Mouse (Mus musculus): ENCODE results near the gene Erg. TPM values are rescaled to one million over a fixed set of nuclear protein-coding genes. Genes with fewer than 3 reads are reported as not detected.

The Erg gene
- total and polyA plus RNA-seq, 3 experiments = 13.8 to 18.3 (median 14.0) TPM

DNA sequence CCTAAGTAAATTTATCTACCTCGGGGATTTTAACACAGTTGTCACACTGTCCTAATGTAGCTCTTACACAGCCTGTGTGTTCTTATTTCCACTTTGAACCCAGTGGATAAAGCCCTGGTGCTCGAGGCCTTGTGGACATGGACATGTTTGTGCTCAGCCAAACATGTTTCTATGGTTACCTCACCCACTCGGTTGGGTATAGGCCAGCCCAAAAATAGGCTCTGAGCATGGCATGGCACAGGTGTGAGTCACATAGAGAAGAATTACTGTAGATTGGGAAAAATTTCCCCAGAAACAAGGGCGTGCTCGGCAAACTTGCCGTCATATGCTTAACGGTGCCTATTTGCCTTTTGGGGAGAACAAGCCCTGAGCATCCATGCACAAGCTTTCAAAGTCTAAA, 146.1 kb downstream of the Erg start:
- DNase-seq = peak; percentile 80

- DNase-seq = peak; percentile 20
Measured at GRCm38 (mm10) chr16:95439794-95440193, 146.6 kb downstream of the Erg start.

DNA sequence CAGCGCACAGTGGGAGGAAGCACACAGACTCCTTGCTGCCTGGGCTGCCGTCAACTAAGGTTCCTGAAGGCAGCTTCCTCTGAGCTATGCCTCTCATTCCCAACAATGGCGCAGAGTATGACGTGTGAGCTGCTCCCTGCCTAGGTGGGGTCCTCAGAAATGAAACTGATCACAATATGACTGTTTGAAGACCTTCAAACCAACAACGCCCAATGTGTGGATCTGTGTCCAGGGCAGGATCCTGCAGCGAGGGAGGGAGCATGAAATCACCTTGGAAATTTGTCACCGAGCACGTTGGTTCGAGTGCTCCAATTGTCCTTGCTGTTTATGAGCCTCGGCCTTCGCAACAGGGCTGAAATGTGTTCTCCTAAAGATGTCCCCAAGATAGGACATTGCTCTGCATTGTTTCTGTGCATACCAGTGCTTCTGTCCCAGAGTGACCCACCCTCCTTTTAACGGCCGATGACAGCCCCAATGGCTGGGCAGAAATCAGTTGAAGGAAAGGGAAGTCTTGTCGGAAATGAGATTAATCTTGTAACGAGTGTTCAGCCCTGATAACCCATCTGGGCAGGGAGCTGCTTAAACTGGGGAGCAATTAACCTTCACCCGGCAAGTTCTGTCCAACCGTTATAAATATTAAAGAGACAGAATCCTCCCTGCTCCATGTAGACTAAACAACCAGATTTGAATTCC, 147.4 kb downstream of the Erg start:
- peak; percentile 63 for DNase-seq

- peak; percentile 73 for DNase-seq
Measured at GRCm38 (mm10) chr16:95436611-95437010, 149.8 kb downstream of the Erg start.

DNA sequence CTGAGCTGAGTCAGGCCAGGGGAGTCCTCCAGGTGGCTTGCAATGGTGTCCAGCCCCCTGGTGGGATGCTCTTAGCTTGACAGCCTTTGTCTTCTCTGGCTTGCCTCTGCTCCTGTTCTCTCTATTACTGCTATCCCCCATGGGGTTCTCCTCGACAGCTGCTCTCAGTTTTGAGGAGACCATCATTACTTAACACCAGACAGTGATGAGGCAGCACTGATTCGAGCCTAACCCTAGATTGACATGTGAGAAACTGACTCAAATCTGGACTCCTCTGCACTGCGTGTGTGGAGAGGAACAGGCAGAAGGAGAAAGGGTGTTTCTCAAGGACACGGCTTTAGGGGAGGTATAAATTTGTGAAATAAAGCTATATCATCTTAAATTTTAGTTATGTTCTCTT, 150.3 kb downstream of the Erg start:
- no peak for DNase-seq

DNA sequence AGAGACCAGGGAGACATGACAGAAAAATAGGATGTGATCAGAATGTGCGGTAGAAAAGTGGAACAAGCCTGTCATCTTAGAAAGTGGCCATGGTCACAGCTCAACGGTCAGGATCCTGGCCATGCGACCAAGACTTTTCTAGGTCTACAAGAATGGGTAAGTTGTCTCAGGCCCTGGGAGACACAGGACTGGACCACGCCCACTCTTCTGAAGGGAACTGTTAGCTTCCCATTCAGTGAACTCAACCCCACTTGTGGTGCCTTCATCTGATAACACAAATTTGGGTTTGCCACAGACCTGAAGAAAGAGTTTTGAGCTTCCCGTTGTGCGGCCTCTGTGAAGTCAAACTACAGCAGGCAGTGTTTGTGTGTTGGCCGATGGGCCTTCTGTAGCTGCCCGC, 152.0 kb downstream of the Erg start:
- DNase-seq = no peak

GRCm38 (mm10) chr16:95432540-95432971, 153.8 kb downstream of the Erg start:
- no peak for DNase-seq

- no peak for DNase-seq
Measured at GRCm38 (mm10) chr16:95429851-95430250, 156.5 kb downstream of the Erg start.

DNA sequence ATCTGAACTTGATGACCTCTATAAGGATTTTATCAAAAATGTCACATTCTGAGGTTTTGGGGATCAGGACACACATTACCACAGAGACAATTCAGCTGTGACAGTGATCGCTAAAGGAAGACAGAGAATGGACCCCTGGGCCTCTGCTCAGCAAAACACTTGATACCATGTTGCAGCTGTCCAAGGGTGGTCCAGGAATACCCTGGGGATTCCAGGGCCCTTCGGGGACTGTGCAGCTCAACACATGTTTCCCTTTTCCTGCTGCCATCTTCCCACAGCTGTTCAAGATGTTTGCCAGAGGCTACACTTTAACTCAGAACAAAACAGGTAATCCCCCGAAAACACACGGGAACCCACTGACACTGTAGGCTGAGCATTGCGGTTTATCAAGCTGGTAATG, 158.2 kb downstream of the Erg start:
- DNase-seq = no peak

DNA sequence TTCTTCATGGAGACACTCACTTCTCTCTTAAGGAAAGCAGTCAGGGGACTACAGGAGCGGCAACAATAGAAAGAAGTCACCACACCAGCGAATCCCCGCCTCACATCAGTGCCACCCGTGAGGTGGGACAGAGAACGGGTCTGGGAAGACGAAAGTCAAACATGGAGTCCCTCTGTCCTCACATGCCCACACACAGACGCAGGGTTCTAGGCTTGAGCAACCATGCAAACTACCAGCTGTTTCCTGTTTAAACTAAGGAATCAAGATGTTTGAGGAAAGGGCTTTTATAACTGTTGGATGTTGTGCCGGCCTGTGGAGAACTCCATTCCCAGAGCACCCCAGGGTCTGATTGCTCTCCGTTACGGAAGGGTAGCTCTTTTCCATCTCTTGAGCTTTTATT, 158.9 kb downstream of the Erg start:
- no peak for DNase-seq

- no peak for DNase-seq
Measured at GRCm38 (mm10) chr16:95422658-95423073, 163.7 kb downstream of the Erg start.

- DNase-seq = no peak
Measured at GRCm38 (mm10) chr16:95421235-95421886, 165.0 kb downstream of the Erg start.

- no peak for DNase-seq
Measured at GRCm38 (mm10) chr16:95415921-95416320, 170.5 kb downstream of the Erg start.

DNA sequence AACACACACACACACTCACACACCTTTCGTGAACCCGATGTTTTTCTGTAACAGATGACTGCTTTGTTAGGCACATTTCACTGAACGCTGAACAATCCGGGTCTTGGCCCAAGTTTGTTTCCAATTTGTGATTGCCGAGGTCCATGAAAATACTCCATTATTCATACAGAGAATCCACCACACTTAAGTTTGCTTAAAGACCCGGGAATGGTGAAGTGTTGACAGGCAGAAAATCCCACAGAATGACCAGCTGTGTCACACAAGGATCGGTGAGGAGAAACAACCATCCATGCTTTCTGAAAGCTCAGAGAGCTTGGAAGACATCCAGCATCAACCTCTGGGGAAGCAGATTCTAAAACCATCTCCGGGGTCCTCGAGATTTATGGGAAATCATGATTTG, 171.0 kb downstream of the Erg start:
- DNase-seq = no peak

GRCm38 (mm10) chr16:95413401-95413959, 172.9 kb downstream of the Erg start:
- no peak for DNase-seq

DNA sequence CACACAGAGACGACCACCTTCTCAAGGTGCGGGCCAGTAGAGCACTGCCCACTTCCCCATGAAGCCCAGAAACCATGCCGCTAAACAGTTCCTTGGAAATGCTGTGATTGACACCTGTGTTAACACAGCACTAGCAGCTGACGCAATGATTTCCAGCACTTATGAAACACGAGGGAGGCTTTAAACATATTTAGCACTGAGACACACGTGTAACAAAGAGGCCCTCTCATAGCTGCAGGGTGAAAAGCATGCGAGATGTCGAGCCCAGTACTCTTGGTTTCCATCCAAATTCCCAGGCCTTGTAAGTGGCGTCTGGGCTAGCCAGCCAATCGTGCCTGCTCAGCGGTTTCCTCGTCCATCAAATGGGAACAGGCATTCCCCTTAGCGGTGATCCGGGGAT, 178.3 kb downstream of the Erg start:
- no peak for DNase-seq

GRCm38 (mm10) chr16:95405496-95405895, 180.9 kb downstream of the Erg start:
- no peak for DNase-seq

GRCm38 (mm10) chr16:95403453-95403852, 182.9 kb downstream of the Erg start:
- DNase-seq = peak; percentile 33

DNA sequence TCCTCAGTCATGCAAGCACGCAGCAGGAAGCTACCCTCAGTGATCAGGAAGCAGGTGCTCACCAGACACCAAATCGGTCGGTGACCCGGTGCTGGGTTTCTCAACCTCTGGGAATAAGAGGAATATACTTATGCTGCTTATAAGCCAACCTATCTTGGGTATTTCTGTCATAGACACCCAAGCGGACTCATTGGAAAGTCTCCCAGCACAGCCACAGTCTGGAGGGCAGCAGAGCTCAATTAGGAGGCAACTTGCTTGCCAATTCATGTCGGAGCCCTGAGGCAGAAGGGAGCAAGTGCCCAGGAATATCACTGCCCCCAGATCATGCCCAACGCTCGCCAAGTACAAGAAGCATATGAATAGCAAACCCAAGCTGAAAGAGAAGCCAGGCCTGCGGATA, 184.5 kb downstream of the Erg start:
- no peak for DNase-seq

- DNase-seq = no peak
Measured at GRCm38 (mm10) chr16:95398761-95399343, 187.5 kb downstream of the Erg start.

GRCm38 (mm10) chr16:95390787-95391186, 195.6 kb downstream of the Erg start:
- no peak for DNase-seq

DNA sequence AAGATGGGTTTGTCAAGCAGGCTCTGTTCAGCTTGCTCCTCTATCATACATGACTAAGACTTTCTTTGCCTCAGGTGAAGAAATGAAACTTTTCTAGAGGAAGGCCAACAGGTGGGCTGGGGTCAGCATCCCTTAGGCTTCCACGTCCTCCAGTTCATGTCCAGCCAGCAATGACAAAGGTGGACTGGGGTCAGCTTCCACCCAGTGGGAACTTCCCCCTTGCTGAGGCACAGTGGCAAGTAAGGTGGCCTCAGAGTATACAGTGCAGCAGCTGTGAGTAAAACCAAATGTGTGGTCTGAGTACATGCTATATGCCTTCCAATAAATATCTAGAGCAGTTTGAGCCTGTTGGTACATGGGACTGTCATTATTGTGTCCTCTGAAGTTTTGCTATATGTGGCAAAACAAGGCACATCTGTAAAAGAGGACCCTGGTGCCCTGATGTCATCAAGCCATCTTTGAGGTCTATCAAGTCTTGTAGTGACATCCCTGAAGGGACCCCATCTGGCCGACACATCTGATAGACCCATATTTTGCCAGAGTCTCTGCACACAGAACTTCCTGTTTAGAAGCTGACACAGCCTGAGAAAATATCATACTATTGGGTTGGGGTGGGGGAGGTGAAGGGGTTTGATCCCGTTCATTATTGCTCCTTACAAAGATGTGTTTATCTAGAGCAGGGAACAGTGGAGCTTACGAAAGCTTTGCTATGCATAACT, 197.4 kb downstream of the Erg start:
- DNase-seq = no peak

DNA sequence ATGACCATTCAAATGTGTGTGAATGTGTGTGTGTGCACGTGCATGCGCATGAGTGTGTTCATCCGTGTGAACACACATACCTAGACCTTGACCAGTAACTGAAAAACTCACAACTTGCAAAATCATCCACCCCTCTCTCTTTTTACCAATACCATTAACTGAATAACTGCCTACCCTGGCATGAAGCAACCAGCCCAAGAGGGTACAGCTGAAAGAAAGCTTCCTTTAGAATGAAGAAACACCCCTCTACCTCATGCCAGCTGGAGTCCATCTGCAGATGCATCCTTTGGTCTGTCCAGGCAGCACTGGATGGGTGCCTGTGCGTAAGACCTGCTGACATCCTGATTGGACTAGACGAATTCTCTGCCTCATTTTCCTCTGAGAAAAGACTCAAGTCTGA, 198.1 kb downstream of the Erg start:
- DNase-seq = no peak

Data from adrenal gland, adult 2 months (tissue).